Mouse (Mus musculus) thymus, postnatal 25 days (tissue): ENCODE measurements around the gene Wipf3.

Experiments
- DNase-seq: peaks from one replicate; pipeline ENCODE4 v3.0.0; 2022

Wipf3 gene

DNA sequence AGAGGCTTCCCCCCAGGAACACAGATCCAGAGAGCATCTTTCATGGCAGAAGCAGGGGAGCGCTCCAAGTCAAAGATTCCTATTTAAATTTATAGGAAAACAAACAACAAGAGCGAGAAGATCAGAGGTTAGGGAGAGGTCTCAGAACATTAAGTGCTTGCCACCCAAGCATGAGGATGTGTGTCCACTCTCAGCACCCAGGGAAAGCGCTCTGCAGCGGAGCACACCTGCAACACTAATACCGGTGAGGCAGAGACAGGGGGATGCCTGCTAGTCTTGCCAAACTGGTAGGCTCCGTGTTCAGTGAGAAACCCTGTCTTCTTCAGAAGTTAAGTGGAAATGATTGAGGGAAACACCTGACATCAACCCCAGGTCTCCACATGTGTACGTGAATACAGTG lies 110.0 kb downstream of the Wipf3 start:
- no peak for DNase-seq

- DNase-seq: no peak
These were observed 111.0 kb downstream of the Wipf3 start for GRCm38 (mm10) chr6:54540252-54540887.

GRCm38 (mm10) chr6:54542836-54543235 lies 113.4 kb downstream of the Wipf3 start:
- no peak for DNase-seq

DNA sequence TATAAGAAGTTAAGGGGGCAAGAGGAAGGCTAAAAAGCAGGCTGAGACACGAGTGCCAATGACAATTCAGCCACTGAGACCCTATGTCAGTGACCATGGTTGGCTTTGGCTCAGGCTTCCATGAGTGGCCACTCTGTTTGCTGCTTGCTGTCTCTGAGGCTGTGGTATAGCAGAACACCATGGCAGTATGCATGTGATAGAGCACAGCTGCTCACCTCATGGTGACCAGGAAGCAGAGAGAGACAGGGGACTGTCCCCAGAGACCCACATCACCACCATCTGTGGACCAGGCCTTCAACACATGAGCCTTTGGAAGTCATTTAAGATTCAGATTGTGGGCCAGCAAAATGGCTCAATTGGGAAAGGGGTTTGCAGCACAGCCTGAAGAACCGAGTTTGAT lies 114.2 kb downstream of the Wipf3 start:
- DNase-seq: no peak

DNA sequence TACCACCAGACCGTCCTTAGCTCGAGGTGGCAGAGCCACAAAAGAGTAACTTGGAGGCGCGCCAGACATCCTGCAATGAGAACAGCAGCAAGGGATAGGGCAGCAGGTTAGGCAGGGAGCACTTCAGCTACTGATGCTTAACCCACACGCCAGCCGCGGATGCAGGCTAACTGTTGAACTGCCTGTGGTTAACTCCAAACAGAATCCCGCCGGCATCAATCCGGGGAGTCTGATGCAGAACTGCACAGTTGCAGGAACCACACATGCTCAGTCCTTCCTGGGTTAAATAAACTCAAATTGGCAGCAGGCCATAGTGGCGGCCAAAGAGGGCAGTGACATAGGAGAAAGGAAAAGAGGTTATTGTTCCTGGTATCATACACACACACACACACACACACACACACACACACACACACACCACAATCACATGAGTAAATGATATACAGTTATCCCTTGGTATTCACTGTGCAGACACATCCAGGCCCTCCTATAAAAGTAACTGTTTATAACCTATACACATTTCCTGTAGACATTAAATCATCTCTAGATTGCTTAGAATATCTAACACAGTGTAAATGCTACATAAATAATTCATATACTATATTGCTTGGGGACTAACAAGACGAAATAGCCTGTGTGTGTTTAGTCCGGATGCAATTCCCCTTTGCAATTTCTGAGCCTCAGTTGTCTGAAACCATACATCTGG lies 119.1 kb downstream of the Wipf3 start:
- no peak for DNase-seq

DNA sequence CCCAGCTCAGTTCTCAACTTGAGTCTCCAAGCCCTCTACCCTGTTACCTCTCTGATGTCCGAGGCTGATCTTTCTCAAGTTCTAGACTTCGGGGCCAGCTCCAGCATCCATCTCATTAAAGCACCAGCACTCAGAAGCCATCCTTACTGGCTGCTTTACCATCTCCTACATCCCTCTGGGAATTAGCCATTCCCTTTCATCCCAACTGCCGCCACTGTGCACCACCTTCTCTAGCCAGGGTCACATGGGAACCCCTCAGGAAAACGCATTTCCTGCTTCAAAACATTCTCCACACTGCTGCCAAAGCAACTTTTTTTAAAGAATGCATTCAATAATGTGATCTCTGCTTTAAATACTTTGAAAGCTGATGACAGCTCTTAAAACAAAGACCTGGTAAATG lies 119.9 kb downstream of the Wipf3 start:
- no peak for DNase-seq

DNA sequence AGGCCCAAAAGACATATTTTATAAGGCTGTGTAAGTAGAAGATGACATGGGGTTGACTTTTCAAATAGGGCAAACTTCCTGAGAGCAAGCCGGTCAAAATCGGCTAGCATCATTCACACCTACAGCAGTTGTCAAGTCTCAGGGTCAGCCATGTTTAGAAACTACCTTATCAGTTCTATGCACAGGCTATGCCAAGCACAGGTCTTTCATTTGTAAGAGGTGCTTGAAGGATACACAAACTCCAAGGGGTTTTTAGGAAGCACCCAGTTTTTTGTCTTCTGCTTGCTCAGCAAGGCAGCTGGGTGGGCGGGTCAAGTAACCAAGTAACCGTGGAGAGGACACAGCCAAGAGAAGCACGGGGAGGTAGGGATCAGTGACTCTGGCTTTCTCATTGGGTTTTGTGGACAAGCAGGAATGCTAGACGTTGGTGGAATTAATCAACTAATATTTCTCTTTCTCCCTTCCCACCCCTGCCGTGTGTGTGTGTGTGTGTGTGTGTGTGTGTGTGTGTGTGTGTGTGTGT lies 121.5 kb downstream of the Wipf3 start:
- no peak for DNase-seq

- no peak for DNase-seq
These were observed 123.5 kb downstream of the Wipf3 start for GRCm38 (mm10) chr6:54552721-54553413.
